Mouse (Mus musculus) heart, postnatal 25 days (tissue): Measurements from ENCODE around the gene Olfr1232. TPM values are rescaled to one million over a fixed set of nuclear protein-coding genes. Genes with fewer than 3 reads are reported as not detected.

Source experiments
- DNase-seq: peaks from one replicate; pipeline ENCODE4 v3.0.0; 2022; ENCODE audit warnings: low spot score
- intact Hi-C: fragments of 180-260 bp; cut with DNase I; formaldehyde crosslinking; loops from one replicate; pipeline ENCODE4 v1.15.1; 2025
- total RNA-seq, 2 experiments: library from RNA; stranded (reverse); gene quantifications; 2 replicates each; pipeline ENCODE4 v1.2.3; 2021

The Olfr1232 gene
- total RNA-seq = not detected

DNA sequence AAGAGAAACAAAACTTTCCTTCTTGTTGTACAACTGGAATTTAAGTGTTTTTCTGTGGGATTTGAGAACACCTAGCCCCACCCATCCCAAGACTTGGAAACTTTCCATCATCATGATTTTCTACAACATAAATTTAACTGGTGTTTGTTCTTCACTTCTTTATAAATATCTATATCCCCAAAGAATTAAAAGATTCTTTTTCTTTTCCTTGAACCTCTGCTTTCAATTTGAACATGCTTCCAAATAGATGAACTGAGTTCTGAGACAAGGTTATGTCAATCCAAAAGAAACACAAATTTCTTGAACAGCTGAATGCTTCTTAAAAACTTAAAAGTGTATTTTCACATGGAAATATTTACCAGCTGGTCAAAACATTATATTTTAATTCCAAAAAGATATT lies at the start of gene Olfr1232:
Gene Olfr1232 (minus strand): TSS at position 101 of the 400 bp plus-strand sequence.
- DNase-seq = no peak
- intact Hi-C loops = no loop called here

DNA sequence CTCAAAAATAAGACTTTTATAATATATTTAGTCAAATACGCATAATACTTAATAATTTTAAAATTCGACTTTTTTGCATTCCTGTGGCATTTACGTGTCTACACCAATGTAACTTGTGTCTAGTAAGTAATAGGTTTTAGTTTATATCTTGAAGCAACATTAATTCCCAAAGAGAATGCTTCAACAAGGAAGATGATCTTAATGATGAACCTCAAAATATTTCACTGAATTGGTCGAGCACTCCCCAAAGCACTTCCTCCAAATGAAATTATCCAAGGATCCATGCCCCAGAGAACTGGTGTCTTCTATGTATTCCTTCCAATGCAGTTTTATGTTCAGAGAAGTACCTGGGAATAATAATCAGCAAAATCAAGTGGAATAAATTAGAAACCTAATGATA lies 35.3 kb upstream of the Olfr1232 start, which contains the start of gene Olfr1234:
Gene Olfr1234 (minus strand): TSS at position 101 of the 400 bp plus-strand sequence.
- intact Hi-C loops = no loop called here
- no peak for DNase-seq

DNA sequence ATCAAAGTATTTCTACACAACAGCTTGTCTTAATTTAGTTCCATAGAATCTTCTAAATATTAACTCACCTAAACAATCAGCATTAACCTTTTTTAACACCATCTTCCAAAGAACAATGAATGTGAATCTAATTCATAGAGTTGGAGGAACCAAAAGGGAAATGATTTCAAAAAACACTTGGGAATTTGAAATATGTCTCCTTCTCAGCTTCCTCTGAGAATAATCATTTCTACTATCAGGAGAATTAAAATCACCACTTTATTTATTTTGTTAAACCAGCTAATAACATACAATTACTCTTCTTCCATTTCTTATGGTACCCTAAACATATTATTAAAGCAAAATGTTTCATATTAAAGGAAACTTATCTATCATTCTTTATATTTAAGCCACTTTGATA lies 12.8 kb upstream of the Olfr1232 start, which contains the start of gene Olfr1233:
Gene Olfr1233 (minus strand): TSS at position 101 of the 400 bp plus-strand sequence.
- DNase-seq = no peak
- intact Hi-C loops = no loop called here

DNA sequence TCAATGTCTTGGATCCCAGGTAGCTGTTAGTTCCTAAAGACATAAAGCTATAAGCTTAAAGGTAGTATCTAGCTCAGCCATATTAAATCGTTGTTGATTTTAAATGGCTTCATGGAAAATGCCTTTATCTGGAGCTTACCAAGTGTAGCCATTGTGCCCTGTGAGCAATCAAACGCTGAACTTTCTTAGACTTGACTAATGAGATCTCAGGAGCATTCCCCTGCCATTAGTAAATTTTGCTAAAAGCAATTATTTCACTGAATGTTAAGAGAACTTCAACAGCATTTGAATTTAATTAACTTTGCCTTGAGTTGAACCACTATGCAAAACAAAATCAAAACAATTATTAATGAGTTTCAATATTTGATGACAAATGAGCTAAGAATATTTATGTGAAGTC lies 22.5 kb downstream of the Olfr1232 start, which contains the start of gene Olfr1231:
Gene Olfr1231 (minus strand): TSS at position 101 of the 400 bp plus-strand sequence.
- no peak for DNase-seq
- intact Hi-C loops = no loop called here

DNA sequence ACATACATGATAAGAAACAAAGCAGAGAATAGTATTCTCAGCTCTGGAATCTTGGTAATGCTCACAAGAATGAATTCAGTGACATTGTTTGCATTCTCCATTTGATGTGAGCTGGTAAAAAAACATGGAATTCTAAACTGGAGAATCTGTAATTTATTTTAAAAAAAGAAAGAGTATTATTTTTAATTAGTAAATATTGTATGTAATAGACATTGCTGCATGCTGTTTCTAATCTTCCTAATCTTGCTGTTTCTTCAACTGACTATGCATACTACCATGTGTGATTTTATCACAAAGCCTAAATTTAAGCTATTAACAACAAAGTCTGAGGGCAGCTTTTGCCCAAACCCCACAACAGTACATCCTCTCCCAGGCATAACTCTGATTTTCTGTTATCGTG lies 32.3 kb downstream of the Olfr1232 start, which contains the start of gene Olfr1230:
Gene Olfr1230 (minus strand): TSS at position 101 of the 400 bp plus-strand sequence.
- intact Hi-C loops = no loop called here

DNA sequence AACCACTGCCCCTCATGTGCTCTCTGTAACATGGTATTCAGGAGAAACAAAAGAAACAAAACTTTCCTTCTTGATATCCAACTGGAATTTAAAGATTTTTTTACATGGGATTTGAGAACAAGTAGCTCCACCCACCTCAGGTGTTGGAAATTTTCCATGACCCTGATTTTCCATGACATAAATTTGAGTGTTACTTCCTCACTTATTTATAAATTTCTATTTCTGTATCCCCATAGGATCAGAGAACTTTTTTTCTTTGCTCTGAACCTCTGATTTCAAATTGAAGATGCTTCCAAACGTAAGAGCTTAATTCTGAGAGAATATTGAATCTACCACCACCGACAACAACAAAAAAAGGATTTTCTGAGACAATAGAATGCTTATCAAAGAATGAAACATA lies 41.6 kb downstream of the Olfr1232 start, which contains the start of gene Olfr1229:
Gene Olfr1229 (minus strand): TSS at position 101 of the 400 bp plus-strand sequence.
- intact Hi-C loops = no loop called here
- no peak for DNase-seq

More for the DNA sequence above, 32.3 kb downstream of the Olfr1232 start, which contains the start of gene Olfr1230:
- DNase-seq = no peak

Other genes starting within 250 kb of the Olfr1232 start
- gene Olfr1219, start 246.2 kb downstream of the Olfr1232 start, total RNA-seq = not detected
- not detected for gene Olfr1220, start 222.8 kb downstream of the Olfr1232 start, total RNA-seq
- gene Olfr1221, start 212.4 kb downstream of the Olfr1232 start, total RNA-seq = not detected
- not detected for gene Olfr1222, start 196.6 kb downstream of the Olfr1232 start, total RNA-seq
- gene Olfr1223, start 178.1 kb downstream of the Olfr1232 start, total RNA-seq = not detected
- not detected for gene Olfr1224-ps1, start 165.6 kb downstream of the Olfr1232 start, total RNA-seq
- gene Olfr1225, start 155.0 kb downstream of the Olfr1232 start, total RNA-seq = not detected
- gene Olfr1226, start 129.6 kb downstream of the Olfr1232 start, total RNA-seq = not detected
- not detected for gene Olfr1228, start 75.6 kb downstream of the Olfr1232 start, total RNA-seq
- gene Olfr1229, start 41.7 kb downstream of the Olfr1232 start, total RNA-seq = not detected
- not detected for gene Olfr1230, start 32.4 kb downstream of the Olfr1232 start, total RNA-seq
- not detected for gene Olfr1231, start 22.6 kb downstream of the Olfr1232 start, total RNA-seq
- not detected for gene Olfr1233, start 12.7 kb upstream of the Olfr1232 start, total RNA-seq
- not detected for gene Olfr1234, start 35.2 kb upstream of the Olfr1232 start, total RNA-seq
- gene Olfr1238, start 80.0 kb upstream of the Olfr1232 start, total RNA-seq = not detected
- not detected for gene Olfr1239, start 90.7 kb upstream of the Olfr1232 start, total RNA-seq
- gene Olfr1240, start 113.3 kb upstream of the Olfr1232 start, total RNA-seq = not detected
- not detected for gene Olfr1241, start 157.5 kb upstream of the Olfr1232 start, total RNA-seq
- not detected for gene Olfr1242, start 168.7 kb upstream of the Olfr1232 start, total RNA-seq
- not detected for gene Olfr1243, start 201.8 kb upstream of the Olfr1232 start, total RNA-seq
- gene Olfr1245, start 248.8 kb upstream of the Olfr1232 start, total RNA-seq = not detected